Mouse (Mus musculus) testis, adult 2 months (tissue): ENCODE results near the gene Clec1b.

ENCODE experiments used
- CTCF ChIP-seq: fragments of 200-500 bp; IDR thresholded peaks from 2 replicates; pipeline ENCODE4 v1.5.1; 2012; ENCODE audit warnings: low read depth, mild to moderate bottlenecking, inconsistent platforms, low read length, moderate library complexity; ENCODE audit not compliant: control insufficient read depth, insufficient read depth, insufficient replicate concordance
- POLR2A ChIP-seq: fragments of 200-500 bp; IDR thresholded peaks from 2 replicates; pipeline ENCODE4 v1.6.1; 2012; ENCODE audit warnings: low read depth, mild to moderate bottlenecking, inconsistent platforms, low read length, moderate library complexity; ENCODE audit not compliant: control insufficient read depth

GRCm38 (mm10) chr6:129380454-129380853 is 16.6 kb upstream of the Clec1b start:
- TF ChIP-seq CTCF: no peak
- no peak for TF ChIP-seq POLR2A
